Mouse (Mus musculus): Measurements from ENCODE around the gene Noxo1. TPM values are rescaled to one million over a fixed set of nuclear protein-coding genes. Genes with fewer than 3 reads are reported as not detected.

The Noxo1 gene
- polyA plus RNA-seq, 1 experiment: 7.1 TPM

DNA sequence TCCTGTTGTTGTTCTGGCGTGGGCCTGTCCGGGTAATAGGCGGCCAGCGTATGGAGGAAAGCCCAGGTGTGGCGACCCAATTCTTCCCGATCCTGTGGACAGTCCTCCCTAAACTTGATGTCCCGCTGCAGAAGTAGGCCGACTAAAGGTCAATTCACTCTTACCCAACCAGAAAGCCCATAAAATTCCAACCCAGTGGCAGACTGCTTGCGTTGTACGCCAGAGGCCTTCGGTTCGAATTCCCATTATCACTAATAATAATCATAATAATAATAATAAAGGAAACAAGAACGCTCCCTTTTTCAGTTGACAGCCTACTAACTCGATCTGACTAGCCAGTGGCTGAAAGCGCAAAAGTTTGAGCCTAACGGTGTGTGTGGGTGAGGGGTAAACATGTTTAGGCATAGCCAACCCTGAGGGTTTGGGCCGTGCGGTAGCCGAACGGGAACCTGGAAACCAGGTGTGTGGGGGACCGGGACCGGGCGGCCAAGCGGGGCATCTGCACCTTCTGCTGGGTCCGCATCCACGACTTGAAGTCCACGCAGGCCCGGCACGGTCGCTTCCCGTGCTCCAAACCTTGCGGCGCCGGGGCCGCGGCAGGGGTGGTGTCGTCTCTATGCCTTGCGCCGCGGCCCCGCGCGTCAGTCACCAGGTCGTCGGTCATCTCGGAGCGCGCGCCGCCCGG is 566 bp upstream of the Noxo1 start:
- peak overlapping the region; percentile 59 for H3K4me3 ChIP-seq (ENCODE audit: insufficient read depth, low read depth, low read length)
- H3K27me3 ChIP-seq (replicated peaks; ENCODE audit: control insufficient read depth, insufficient read depth, low read length): no peaks in the 10 kb centered on the region
- DNase-seq: peak; percentile 70
- TF ChIP-seq CTCF (conservative IDR thresholded peaks at IDR 0.05; ENCODE audit: insufficient read depth, insufficient read length, low read depth, low read length): no peak
- TF ChIP-seq POLR2A (IDR thresholded peaks at IDR 0.05; ENCODE audit: low read depth, low read length): no peak
- 7% methylated on average over 49 of the region's 51 CpGs for WGBS
- H3K4me1 ChIP-seq (ENCODE audit: control insufficient read depth, insufficient read depth, low read length): no peaks in the 10 kb centered on the region
- peak overlapping the region; percentile 73 for H3K27ac ChIP-seq (ENCODE audit: insufficient read depth, low read depth, low read length)
- no peaks in the 10 kb centered on the region for H3K36me3 ChIP-seq (ENCODE audit: control insufficient read depth, insufficient read depth, low read length)

DNA sequence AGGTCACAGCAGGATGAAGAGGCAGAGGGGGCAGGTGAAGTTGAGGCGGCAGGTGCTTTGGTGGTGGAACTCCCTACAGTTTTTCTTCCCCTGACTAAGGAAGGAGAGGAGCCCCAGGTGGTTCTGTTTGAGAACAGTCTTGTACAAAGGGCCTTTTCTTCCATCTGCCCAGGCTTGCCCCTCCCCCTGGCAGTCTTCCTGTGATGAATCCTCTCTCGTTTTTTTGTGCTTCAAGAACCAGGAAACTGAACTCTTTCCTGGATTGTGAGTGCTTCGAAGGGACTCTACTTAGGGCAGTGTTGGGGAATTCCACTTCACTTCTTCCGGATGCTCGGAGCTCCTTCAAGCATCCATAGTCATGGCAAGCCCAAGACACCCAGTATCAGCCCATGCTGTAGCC is 2.0 kb downstream of the Noxo1 start:
- DNase-seq: peak; percentile 27
- H3K4me3 ChIP-seq (ENCODE audit: insufficient read depth, low read depth, low read length): no peak overlapping the region
- H3K27ac ChIP-seq (ENCODE audit: insufficient read depth, low read depth, low read length): no peak overlapping the region
- no peaks in the 10 kb centered on the region for H3K36me3 ChIP-seq (ENCODE audit: control insufficient read depth, insufficient read depth, low read length)
- H3K4me1 ChIP-seq (ENCODE audit: control insufficient read depth, insufficient read depth, low read length): no peaks in the 10 kb centered on the region
- TF ChIP-seq POLR2A (IDR thresholded peaks at IDR 0.05; ENCODE audit: low read depth, low read length): no peak
- no peak for TF ChIP-seq CTCF (conservative IDR thresholded peaks at IDR 0.05; ENCODE audit: insufficient read depth, insufficient read length, low read depth, low read length)
- H3K27me3 ChIP-seq (replicated peaks; ENCODE audit: control insufficient read depth, insufficient read depth, low read length): no peaks in the 10 kb centered on the region
- 33% methylated on average over 5 of the region's 5 CpGs for WGBS

DNA sequence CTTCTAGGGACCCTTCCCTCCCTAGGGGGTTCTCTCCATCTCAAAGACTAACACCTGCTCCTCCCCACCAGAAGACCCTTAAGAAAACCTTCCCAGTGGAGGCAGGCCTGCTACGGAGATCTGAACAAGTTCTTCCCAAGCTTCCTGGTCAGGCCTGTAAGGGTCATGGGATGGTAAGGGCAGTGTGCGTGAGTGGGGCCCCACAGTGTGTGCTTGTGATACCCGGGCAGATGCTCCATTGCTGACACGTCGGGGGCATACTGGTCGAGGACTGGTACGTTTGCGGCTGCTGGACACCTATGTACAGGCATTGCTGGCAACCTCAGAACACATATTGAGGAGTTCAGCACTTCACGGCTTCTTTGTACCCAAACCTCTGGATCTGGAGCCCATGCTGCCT is 2.7 kb downstream of the Noxo1 start:
- H3K36me3 ChIP-seq (ENCODE audit: control insufficient read depth, insufficient read depth, low read length): no peaks in the 10 kb centered on the region
- no peak overlapping the region for H3K4me3 ChIP-seq (ENCODE audit: insufficient read depth, low read depth, low read length)
- no peaks in the 10 kb centered on the region for H3K4me1 ChIP-seq (ENCODE audit: control insufficient read depth, insufficient read depth, low read length)
- H3K27me3 ChIP-seq (replicated peaks; ENCODE audit: control insufficient read depth, insufficient read depth, low read length): no peaks in the 10 kb centered on the region
- no peak for DNase-seq
- H3K27ac ChIP-seq (ENCODE audit: insufficient read depth, low read depth, low read length): no peak overlapping the region
- TF ChIP-seq POLR2A (IDR thresholded peaks at IDR 0.05; ENCODE audit: low read depth, low read length): no peak
- TF ChIP-seq CTCF (conservative IDR thresholded peaks at IDR 0.05; ENCODE audit: insufficient read depth, insufficient read length, low read depth, low read length): no peak
- 76% methylated on average over 9 of the region's 9 CpGs for WGBS

DNA sequence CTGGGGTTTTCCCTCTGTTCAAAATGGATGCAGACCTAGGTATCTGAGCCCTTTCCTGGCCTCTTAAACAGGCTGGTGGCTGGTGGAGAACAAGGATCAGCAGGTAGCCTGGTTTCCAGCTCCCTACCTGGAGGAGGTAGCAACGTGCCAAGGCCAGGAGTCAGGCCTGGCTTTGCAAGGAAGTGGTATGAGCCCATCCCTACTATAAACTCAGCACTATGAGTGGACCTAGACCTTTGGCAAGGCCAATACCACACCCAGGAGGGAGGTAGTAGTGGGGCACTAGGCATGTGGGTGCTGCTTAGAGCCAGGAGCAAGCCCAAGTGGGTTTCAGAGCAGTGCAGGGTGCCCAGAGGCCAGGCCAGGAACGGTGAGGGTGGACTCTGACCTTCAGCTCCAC is 3.4 kb downstream of the Noxo1 start:
- DNase-seq: no peak
- 68% methylated on average over 2 of the region's 2 CpGs for WGBS
- Histone ChIP-seq H3K4me1 (ENCODE audit: control insufficient read depth, insufficient read depth, low read length) (no peaks in the 10 kb centered on the region), H3K27me3 (replicated peaks; ENCODE audit: control insufficient read depth, insufficient read depth, low read length) (no peaks in the 10 kb centered on the region), H3K4me3 (ENCODE audit: insufficient read depth, low read depth, low read length) (no peak overlapping the region), H3K27ac (ENCODE audit: insufficient read depth, low read depth, low read length) (no peak overlapping the region), H3K36me3 (ENCODE audit: control insufficient read depth, insufficient read depth, low read length) (no peaks in the 10 kb centered on the region)
- TF ChIP-seq CTCF (conservative IDR thresholded peaks at IDR 0.05; ENCODE audit: insufficient read depth, insufficient read length, low read depth, low read length) (no peak), POLR2A (IDR thresholded peaks at IDR 0.05; ENCODE audit: low read depth, low read length) (no peak)

DNA sequence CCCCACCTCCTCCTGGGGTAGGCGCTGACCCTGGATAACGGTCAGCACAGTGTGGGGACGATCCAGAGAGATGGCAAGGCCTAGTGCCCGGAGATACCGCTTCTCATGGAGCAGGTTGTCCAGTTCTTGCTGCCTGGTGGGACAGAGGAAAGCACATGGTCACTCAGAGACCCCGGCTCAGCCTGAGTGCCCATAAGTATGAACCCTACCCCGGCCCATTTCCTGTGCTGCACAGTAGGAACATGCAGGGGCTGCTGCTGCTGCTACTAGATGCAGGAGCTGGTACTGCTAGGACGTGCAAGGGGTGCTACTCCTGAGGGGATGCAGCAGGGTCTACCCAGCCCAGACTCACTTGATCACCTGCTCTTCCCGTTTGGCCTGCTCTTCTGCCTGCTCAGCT is 5.2 kb downstream of the Noxo1 start:
- no peak for DNase-seq
- no peaks in the 10 kb centered on the region for H3K36me3 ChIP-seq (ENCODE audit: control insufficient read depth, insufficient read depth, low read length)
- H3K4me3 ChIP-seq (ENCODE audit: insufficient read depth, low read depth, low read length): no peak overlapping the region
- H3K4me1 ChIP-seq (ENCODE audit: control insufficient read depth, insufficient read depth, low read length): no peaks in the 10 kb centered on the region
- no peaks in the 10 kb centered on the region for H3K27me3 ChIP-seq (replicated peaks; ENCODE audit: control insufficient read depth, insufficient read depth, low read length)
- H3K27ac ChIP-seq (ENCODE audit: insufficient read depth, low read depth, low read length): no peak overlapping the region
- WGBS: 88% methylated on average over 9 of the region's 9 CpGs
- TF ChIP-seq POLR2A (IDR thresholded peaks at IDR 0.05; ENCODE audit: low read depth, low read length): no peak
- TF ChIP-seq CTCF (conservative IDR thresholded peaks at IDR 0.05; ENCODE audit: insufficient read depth, insufficient read length, low read depth, low read length): no peak

DNA sequence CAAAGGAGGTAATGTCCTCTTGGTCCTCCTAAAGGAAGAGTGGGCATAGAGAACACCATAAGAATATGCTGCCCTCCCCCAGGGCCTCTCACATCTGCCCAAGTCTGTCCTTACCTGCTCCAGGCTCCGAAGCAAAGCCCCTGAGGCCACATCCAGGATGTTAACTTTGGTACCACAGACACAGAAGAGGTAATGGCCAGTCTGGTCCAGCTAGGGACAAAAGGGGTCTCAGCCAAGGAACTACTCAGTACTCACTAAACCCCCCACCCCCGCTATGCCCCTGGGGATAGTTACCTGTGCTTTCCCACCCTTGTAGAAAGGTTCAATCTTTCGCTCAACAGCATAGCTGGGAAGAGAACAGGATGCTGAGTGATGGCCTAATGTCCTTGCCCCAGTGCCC is 9.8 kb downstream of the Noxo1 start:
- H3K27ac ChIP-seq (ENCODE audit: insufficient read depth, low read depth, low read length): no peak overlapping the region
- H3K4me1 ChIP-seq (ENCODE audit: control insufficient read depth, insufficient read depth, low read length): no peaks in the 10 kb centered on the region; the same call in 1 of the 2 replicates
- H3K36me3 ChIP-seq (ENCODE audit: control insufficient read depth, insufficient read depth, low read length): no peaks in the 10 kb centered on the region
- DNase-seq: no peak
- H3K27me3 ChIP-seq (replicated peaks; ENCODE audit: control insufficient read depth, insufficient read depth, low read length): no peaks in the 10 kb centered on the region
- H3K4me3 ChIP-seq (ENCODE audit: insufficient read depth, low read depth, low read length): no peak overlapping the region
- TF ChIP-seq POLR2A (IDR thresholded peaks at IDR 0.05; ENCODE audit: low read depth, low read length) (no peak), CTCF (conservative IDR thresholded peaks at IDR 0.05; ENCODE audit: insufficient read depth, insufficient read length, low read depth, low read length) (no peak)
- WGBS: 93% methylated on average over 3 of the region's 3 CpGs

DNA sequence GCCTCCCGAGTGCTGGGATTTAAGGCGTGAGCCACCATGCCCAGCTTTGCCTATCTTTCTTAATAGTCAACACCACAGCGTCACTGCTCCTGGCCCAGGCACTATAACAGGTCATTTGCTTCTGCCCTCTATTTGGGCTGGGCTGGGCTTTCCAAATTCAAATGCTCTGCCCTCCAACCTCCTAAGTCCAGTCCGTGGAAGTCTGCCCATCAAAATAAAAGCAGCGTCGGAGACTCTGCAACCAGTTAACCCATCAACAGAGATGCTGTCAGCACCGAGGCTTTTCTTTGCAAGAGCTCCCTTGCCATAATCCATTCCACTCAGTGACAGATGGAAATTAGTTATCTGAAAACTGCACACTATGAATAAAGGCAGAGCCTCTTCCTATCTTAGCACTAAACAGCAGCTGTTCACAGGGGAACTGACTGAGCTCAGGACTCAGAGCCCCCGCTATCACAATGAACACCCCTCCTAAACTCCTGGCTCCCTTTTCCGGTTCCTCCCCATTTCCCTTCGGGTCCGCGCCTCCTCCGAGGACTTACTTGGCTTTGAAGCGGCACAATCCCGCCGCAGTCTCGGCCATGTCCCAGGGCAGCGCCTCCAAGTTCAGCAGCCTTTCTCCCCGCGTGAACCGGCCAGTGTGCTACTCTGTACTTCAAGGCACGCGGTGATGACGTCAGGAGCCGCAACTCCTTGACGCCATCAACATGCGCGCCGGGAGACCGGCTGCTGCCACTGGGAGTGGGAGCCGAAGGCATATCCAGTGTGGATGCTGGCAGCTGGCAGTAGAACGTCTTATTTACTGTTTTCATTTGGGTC is 11.2 kb downstream of the Noxo1 start, which contains the start of gene Tbl3:
TSS of gene Tbl3 (minus strand) at position 679 of the 819 bp plus-strand sequence.
- WGBS: 4% methylated on average over 32 of the region's 32 CpGs
- Histone ChIP-seq H3K4me1 (ENCODE audit: control insufficient read depth, insufficient read depth, low read length) (no peaks in the 10 kb centered on the region; the same call in 1 of the 2 replicates), H3K36me3 (ENCODE audit: control insufficient read depth, insufficient read depth, low read length) (no peaks in the 10 kb centered on the region), H3K4me3 (ENCODE audit: insufficient read depth, low read depth, low read length) (peak within 1 kb of the TSS; percentile 58), H3K27me3 (replicated peaks; ENCODE audit: control insufficient read depth, insufficient read depth, low read length) (no peaks in the 10 kb centered on the region), H3K27ac (ENCODE audit: insufficient read depth, low read depth, low read length) (peak within 1 kb of the TSS; percentile 21; the same call in 1 of the 2 replicates)
- DNase-seq: peak; percentile 97
- TF ChIP-seq CTCF (conservative IDR thresholded peaks at IDR 0.05; ENCODE audit: insufficient read depth, insufficient read length, low read depth, low read length) (no peak), POLR2A (IDR thresholded peaks at IDR 0.05; ENCODE audit: low read depth, low read length) (peak; percentile 74)

All from kidney, adult 2 months (tissue).